17 mouse cellular contexts compared by ENCODE assay signal in the genomic region with DNA sequence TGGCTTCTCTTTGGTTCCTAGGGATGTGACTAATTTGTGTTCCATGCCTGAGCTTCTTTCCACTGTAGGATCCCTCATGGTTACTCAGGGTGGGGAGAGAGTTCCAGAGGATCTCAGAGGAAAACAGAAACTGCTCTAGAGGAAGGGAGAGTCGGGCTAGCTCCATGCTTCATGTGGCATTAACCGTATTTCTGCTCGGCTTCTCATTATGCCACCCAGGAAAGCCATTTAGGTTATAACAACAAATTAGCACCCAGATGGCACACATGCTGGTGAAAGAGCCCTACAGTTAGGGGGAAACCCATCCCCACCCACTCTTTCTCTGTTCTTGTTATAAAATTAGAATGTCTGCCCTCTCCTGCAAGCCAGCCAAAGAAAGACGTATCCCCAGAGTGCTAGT. TPM values are rescaled to one million over a fixed set of nuclear protein-coding genes. Genes with fewer than 3 reads are reported as not detected.
DNase-seq lines count a peak whose midpoint lies in the region; ATAC-seq lines count a peak whose summit lies in the region.
"Had no signal": no experiment of that assay in that cellular context is flagged by ENCODE, and none has a peak within 500 bp of the region (broad histone marks: within the 10 kb centered on the region; RNA-seq: fewer than 3 reads in every experiment).

No protein-coding gene starts in this region.

- no peaks in the 10 kb centered on the region for H3K9me3 ChIP-seq in heart, embryonic 10.5 days
- H3K9me3 ChIP-seq in neural tube, embryonic 14.5 days (ENCODE audit: control insufficient read depth, low read length) = no peaks in the 10 kb centered on the region
- H3K9me3 ChIP-seq: heart, embryonic 12.5 days; limb, embryonic 15.5 days had no signal

- peaks cover 14% of the 10 kb centered on the region; the same call in 1 of the 2 replicates for H3K4me1 ChIP-seq in heart, embryonic 10.5 days
- peaks cover 8% of the 10 kb centered on the region; the same call in 1 of the 2 replicates for H3K4me1 ChIP-seq in neural tube, embryonic 14.5 days (ENCODE audit: control insufficient read depth, insufficient read depth, low read length)
- H3K4me1 ChIP-seq: limb, embryonic 15.5 days had no signal

- H3K27ac ChIP-seq in heart, embryonic 10.5 days = no peak overlapping the region
- H3K27ac ChIP-seq in neural tube, embryonic 14.5 days (ENCODE audit: low read depth, low read length) = peak overlapping the region; percentile 48; the same call in 1 of the 2 replicates
- H3K27ac ChIP-seq: limb, embryonic 15.5 days; macrophage had no signal

- WGBS in heart, embryonic 10.5 days = 69% methylated on average over 4 of the region's 4 CpGs
- 29% methylated on average over 4 of the region's 4 CpGs for WGBS in neural tube, embryonic 14.5 days

- H3K36me3 ChIP-seq in heart, embryonic 10.5 days = no peaks in the 10 kb centered on the region
- no peaks in the 10 kb centered on the region for H3K36me3 ChIP-seq in neural tube, embryonic 14.5 days (ENCODE audit: control insufficient read depth, insufficient read depth, low read length)
- H3K36me3 ChIP-seq: heart, embryonic 12.5 days; limb, embryonic 15.5 days had no signal

- H3K4me3 ChIP-seq in heart, embryonic 10.5 days = no peak overlapping the region
- H3K4me3 ChIP-seq in neural tube, embryonic 14.5 days (ENCODE audit: low read depth, low read length) = no peak overlapping the region
- H3K4me3 ChIP-seq: heart, embryonic 12.5 days; limb, embryonic 15.5 days had no signal

- ATAC-seq in neural tube, embryonic 14.5 days (ENCODE audit: low read depth) = peak; percentile 53
- ATAC-seq: activated CD4-positive, CD25-positive, alpha-beta regulatory T cell, adult 4 months had no signal

- H3K9ac ChIP-seq in neural tube, embryonic 14.5 days (replicated peaks; ENCODE audit: low read depth, low read length) = no peak overlapping the region
- H3K9ac ChIP-seq: heart, embryonic 12.5 days; limb, embryonic 15.5 days had no signal

- no peak overlapping the region for H3K4me2 ChIP-seq in neural tube, embryonic 14.5 days (ENCODE audit: low read depth, low read length)
- H3K4me2 ChIP-seq: heart, embryonic 12.5 days; limb, embryonic 15.5 days had no signal

- DNase-seq in heart, adult 11 months = peak; percentile 28
- DNase-seq in heart, embryonic 10.5 days (ENCODE audit: low spot score) = no peak
- no peak for DNase-seq in neural tube, embryonic 10.5 days (ENCODE audit: extremely low spot score, low spot score)
- DNase-seq in layer of hippocampus, adult 8-10 months (ENCODE audit: low spot score in 2 of 2) = peak; percentile 51 to 53
- peak; percentile 25 to 40 for DNase-seq in left cerebral cortex, postnatal 36 days (ENCODE audit: low spot score in 2 of 2)
- DNase-seq in adrenal gland, postnatal 14 days = no peak
- DNase-seq: gastrocnemius, postnatal 14 days; heart, postnatal 4 days; kidney, adult 2 months; kidney, postnatal 4 days; lung, adult 2 months; thymus, adult 2 months had no signal

- intact Hi-C loops in left cerebral cortex, postnatal 36 days (cut with DNase I) = no loop called here

- H3K27me3 ChIP-seq in heart, embryonic 10.5 days (ENCODE audit: insufficient read depth, poor library complexity, severe bottlenecking) = no peaks in the 10 kb centered on the region
- H3K27me3 ChIP-seq in neural tube, embryonic 14.5 days (ENCODE audit: control insufficient read depth, insufficient read depth, low read length) = no peaks in the 10 kb centered on the region
- H3K27me3 ChIP-seq: heart, embryonic 12.5 days; limb, embryonic 15.5 days had no signal

RNA-seq across cellular contexts. Expression of gene Apba1, which starts 36.5 kb away (rescaled TPM):
- polyA plus RNA-seq in heart, embryonic 10.5 days (2016; fragmentation: Nextera tagmentation; extraction: Ambion mirVana) = 0.25 and 0.28 TPM in 2 replicates
- polyA plus RNA-seq in neural tube, embryonic 14.5 days (2014; fragmentation: Nextera tagmentation; extraction: Ambion mirVana) = 12.6 and 15.8 TPM in 2 replicates
- total RNA-seq in layer of hippocampus, adult 8-10 months (2022) = 100 to 1,000 TPM; 124 to 130 (median 127) TPM
- total RNA-seq in left cerebral cortex, postnatal 36 days (2021) = 100 to 1,000 TPM; 120 to 138 TPM
- total RNA-seq in adrenal gland, postnatal 14 days (2021) = 4.1 and 9.3 TPM in 2 replicates
- polyA plus RNA-seq: activated CD4-positive, CD25-positive, alpha-beta regulatory T cell, adult 4 months had no signal

Comparison
In these comparisons a context has a peak if more than half of its experiments do, and no peak if none do; other contexts are left out.
1. DNase-seq: peak in heart, adult 11 months (single experiment), layer of hippocampus, adult 8-10 months (2 of 2) and left cerebral cortex, postnatal 36 days (2 of 2); none in heart, embryonic 10.5 days (single experiment), neural tube, embryonic 10.5 days (single experiment) and adrenal gland, postnatal 14 days (single experiment).
2. RNA of gene Apba1, which starts 36.5 kb away (total RNA-seq): 120 to 138 TPM in left cerebral cortex, postnatal 36 days and 124 to 130 TPM in layer of hippocampus, adult 8-10 months; 4.1 to 9.3 TPM in adrenal gland, postnatal 14 days; every median in the first group is over 10 times any median in the second.